Mouse (Mus musculus): ENCODE data around the gene Arl8b. TPM values are rescaled to one million over a fixed set of nuclear protein-coding genes. Genes with fewer than 3 reads are reported as not detected.
A peak's percentile ranks its signal among the peaks of the same experiment; 100 is the strongest.
"Not testable (repeated sequence)": the region's sequence is repeated elsewhere in the genome, so short reads cannot be mapped to it uniquely, and the experiment has no call there.

Arl8b gene
- polyA plus RNA-seq, 1 experiment = 37.9 TPM

- DNase-seq (ENCODE audit: low spot score) = no peak
Measured at GRCm38 (mm10) chr6:108835765-108836691, 53.1 kb downstream of the Arl8b start.

GRCm38 (mm10) chr6:108837081-108837480 is 54.2 kb downstream of the Arl8b start:
- DNase-seq (ENCODE audit: low spot score) = no peak

DNA sequence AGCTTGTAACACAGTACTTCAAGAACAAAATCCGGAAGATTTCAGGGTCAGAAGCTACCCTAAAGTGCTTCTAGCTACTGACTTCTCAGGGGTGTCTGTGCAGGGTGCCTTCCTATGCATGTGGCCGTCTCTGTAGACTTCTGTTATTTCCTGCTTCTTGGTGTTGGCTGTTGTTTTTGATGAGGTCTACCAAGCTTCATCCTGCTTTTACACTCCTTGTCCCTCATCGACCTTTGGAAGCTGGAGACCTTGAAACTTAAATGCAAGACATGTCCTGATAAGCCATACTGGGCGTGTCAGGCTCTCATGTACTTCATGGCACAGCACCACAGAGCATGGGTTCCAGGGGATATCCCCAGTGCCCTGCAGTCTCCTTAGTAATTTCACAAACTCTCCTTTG is 55.1 kb downstream of the Arl8b start:
- DNase-seq (ENCODE audit: low spot score) = no peak

GRCm38 (mm10) chr6:108839432-108839831 is 56.5 kb downstream of the Arl8b start:
- no peak for DNase-seq (ENCODE audit: low spot score)

DNA sequence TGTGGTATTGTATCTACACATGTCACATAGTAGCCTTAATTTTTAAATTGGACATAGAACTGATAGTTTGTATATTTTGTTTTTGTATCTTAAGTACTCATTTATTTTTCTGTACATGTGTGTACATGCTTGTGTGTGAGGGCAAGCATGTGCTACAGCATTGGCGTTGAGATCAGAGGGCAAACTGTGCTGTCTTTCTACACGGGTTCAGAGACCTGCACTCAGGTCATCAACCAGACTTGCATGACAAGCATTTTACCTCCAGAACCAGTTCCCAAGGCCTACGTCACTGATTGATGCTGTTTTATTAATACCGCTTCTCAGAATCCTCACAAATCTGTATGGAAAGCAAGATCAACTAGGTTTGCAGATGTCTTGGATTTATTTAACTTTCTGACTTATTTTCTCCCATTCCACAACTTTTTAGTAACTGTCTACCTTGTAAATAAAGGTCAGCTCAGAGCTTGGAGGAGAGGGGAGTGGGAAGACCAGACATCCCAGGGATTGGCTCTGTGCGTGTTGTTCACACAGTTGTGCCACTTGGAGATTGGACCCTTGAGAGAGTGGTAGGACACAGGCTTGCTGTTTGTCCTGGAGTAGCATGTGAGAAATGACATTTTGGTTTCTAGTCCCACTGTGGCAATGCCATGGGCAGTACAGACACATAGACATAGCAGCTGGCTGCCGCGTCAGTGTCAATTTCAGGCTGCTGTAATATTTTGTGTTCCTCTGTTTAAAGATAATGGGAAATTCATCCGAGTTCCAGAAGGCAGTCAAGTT is 58.2 kb downstream of the Arl8b start:
- no peak for DNase-seq (ENCODE audit: low spot score)

GRCm38 (mm10) chr6:108843664-108844063 is 60.8 kb downstream of the Arl8b start:
- DNase-seq (ENCODE audit: low spot score) = no peak

GRCm38 (mm10) chr6:108844093-108844492 is 61.2 kb downstream of the Arl8b start:
- no peak for DNase-seq (ENCODE audit: low spot score)

DNA sequence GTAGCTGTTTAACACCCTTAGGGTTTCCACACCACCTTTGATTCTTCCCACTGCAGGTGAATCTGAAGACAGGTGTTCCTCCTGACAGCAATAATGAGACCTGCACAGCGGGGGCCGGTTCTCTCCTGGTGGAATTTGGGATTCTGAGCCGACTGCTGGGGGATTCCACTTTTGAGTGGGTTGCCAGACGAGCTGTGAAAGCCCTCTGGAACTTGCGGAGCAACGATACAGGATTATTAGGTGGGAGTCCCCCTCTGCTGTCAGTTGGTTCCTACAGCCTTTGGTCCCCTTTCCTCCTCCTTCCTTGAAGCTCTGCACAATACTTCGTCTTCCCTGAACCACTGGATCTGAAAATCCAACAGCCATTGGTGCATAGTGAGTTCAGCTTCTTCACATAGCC is 61.9 kb downstream of the Arl8b start:
- no peak for DNase-seq (ENCODE audit: low spot score)

DNA sequence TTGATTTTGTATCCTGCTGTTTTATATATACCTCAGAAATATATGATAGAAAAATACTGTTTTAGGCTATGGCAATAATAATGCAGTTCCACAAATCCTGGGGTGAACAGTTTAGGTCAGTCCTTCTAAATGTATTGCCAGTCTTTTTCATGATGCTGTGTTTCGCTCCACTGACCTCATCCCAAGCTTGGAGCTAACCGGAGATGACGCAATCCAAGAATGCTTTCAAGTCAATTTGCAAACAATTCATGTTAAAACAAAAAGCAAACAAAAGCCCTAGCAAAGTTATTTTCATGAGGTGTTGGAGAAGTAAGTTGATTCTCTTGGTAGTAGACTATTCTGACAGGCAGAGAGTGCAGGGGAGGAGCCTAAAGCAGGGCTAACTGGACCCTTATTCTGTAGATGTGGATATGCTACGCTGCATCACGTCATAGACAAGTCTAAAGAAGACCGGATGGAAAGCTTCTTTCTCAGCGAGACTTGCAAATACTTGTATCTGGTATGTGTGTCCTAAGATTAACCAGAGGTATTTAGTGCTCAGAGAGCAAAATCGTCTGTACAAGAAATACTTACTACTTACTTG is 69.3 kb downstream of the Arl8b start:
- DNase-seq (ENCODE audit: low spot score) = no peak

- no peak for DNase-seq (ENCODE audit: low spot score)
Measured at GRCm38 (mm10) chr6:108852986-108853385, 70.1 kb downstream of the Arl8b start.

GRCm38 (mm10) chr6:108858583-108858982 is 75.7 kb downstream of the Arl8b start:
- DNase-seq (ENCODE audit: low spot score) = no peak

GRCm38 (mm10) chr6:108861226-108861625 is 78.3 kb downstream of the Arl8b start:
- DNase-seq (ENCODE audit: low spot score) = no peak

DNA sequence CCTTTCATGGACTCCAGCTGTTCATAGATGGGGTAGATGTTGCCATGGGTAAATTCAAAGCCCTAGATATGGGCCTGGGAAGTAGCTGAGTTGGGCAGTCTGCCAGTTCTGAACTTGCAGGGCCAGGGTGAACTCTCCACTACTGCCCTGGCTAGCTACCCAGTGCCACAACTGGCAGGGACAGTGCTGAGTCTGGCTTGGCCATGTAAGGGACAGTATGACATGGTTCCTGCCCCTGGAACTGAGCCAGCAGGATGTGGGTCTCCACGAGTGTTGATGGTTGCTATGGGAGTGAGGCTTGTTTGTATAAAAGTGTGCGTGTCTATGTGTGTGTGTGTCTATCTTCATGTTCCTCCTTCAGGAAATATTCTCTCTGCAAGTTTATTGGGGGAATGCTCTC is 79.6 kb downstream of the Arl8b start:
- peak; percentile 32 for DNase-seq (ENCODE audit: low spot score)

DNA sequence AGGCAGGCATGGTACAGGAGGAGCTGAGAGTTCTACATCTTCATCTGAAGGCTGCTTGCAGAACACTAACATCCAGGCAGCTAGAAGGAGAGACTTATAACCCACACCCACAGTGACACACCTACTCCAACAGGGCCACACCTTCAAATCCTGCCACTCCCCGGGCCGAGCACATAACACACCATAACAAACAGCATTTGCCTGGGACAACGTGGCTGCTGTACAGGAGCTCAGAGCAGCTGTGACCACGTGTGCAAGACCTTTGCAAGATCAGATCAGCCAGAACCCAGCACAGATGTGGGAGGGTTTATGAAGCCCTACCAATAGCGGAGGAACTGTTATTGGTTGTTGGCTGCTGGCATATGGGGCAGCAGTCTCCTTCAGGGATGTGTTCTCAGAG is 83.4 kb downstream of the Arl8b start:
- no peak for DNase-seq (ENCODE audit: low spot score)

DNA sequence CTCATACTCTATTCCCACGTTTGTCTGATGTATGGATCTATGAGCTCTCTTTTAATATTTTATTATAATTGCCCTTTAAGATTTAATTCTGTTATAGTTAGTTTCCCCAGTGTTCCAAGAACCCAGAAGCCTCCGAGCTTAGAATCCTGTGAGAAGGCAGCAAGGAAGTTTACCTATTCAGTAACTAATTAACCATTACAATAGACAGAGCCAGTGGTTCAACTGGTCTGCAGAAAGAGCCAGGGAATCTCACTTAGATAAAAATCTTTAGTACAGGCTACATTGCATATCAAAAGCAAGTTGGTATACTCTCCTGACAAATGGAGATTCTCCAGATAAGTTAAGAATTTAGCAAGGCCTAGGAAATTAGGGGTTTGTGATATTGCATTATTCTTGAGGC is 86.1 kb downstream of the Arl8b start:
- not testable (repeated sequence) for DNase-seq (ENCODE audit: low spot score)

GRCm38 (mm10) chr6:108870421-108870820 is 87.5 kb downstream of the Arl8b start:
- DNase-seq (ENCODE audit: low spot score) = no peak

DNA sequence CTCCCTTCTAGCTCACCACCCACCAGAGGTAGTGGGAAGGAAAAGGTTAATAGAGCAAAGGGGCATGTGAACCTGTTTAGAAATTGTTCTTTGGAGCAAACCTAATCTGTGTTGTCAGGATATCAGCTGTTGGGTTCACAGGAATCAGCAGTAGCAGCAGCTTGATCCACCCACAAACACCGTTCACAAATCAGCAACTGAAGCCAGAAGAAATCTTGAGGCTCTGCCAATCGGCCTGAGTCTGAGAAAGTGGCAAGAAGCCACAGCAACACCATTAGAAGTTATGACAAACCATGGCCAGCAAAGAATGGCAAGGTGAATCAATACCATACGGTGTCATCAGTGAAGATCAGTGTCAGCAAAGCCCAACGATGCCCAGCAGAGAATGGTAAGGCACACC is 88.4 kb downstream of the Arl8b start:
- DNase-seq (ENCODE audit: low spot score) = no peak

Other genes starting within 250 kb of the Arl8b start
- 17.9 and 35.1 TPM in 2 replicates for gene Bhlhe40, start 122.5 kb upstream of the Arl8b start, polyA plus RNA-seq (2012; rRNA removed)
- gene Edem1, start 45.5 kb downstream of the Arl8b start, polyA plus RNA-seq (2012; rRNA removed) = 24.3 and 24.7 TPM in 2 replicates